Mouse (Mus musculus) kidney, adult 11 months (tissue): Measurements from ENCODE around the gene Gm17720.
"Not testable (repeated sequence)": the region's sequence is repeated elsewhere in the genome, so short reads cannot be mapped to it uniquely, and the experiment has no call there.

ENCODE experiments used
- DNase-seq: peaks from one replicate; pipeline ENCODE4 v3.0.0; 2022

Gm17720 gene

DNA sequence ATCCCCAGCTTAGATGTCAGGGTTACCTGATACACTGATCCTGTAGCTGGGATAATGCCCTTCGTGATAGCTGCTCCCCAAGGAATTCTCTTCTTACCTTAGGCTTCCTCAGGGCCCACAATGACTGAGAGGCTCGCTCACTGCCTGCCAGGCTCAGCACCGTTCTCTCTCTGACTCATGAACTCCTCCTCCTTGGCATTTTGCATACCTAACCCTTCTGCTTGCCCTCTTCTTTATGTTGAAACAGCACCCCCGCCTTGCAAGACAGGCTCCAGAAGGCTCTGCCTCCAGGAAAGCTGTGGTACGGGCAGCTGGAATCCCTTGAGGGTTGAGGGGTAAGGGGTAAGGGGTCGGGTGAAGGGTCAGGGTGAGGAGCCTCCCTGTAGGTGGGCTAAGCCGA is 63.3 kb downstream of the Gm17720 start:
- no peak for DNase-seq

DNA sequence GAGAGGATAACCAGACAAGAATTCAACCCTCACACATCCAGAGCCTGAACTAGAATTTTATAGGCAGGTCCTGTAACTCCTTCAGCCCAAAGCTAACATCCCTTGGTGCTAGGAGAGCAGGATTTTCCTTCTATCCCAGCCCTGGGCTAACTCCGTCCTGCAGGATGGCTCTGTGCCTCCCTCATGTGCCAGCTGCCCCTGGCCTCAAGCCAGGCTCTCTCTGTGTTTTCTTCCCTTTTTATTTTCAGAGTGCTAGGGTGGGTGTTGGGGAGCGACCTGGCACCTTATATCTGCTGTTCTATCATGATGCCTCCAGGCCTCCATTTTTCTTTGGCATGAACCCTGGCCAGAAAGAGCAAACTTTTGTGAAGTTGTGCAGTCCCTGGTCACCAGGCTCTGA is 66.4 kb downstream of the Gm17720 start:
- no peak for DNase-seq

DNA sequence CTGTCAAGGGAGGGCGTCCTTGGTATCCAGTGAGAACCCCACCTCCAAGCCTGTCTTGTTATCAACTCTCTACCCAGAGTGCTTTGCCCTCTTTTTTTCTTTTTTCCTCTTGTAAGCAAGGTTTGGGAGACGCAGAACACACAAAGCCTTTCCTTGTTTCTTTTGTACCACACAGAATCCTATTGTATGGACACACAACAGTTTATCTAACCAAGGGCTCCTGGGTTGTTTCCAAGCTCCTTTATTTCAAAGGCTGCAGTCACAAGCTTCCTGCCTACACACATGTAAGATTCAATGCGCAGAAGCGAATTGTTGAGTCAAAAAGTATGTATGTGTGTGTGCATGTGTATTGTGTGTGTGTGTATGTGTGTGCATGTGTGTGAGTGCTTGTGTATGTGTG is 68.2 kb downstream of the Gm17720 start:
- no peak for DNase-seq

DNA sequence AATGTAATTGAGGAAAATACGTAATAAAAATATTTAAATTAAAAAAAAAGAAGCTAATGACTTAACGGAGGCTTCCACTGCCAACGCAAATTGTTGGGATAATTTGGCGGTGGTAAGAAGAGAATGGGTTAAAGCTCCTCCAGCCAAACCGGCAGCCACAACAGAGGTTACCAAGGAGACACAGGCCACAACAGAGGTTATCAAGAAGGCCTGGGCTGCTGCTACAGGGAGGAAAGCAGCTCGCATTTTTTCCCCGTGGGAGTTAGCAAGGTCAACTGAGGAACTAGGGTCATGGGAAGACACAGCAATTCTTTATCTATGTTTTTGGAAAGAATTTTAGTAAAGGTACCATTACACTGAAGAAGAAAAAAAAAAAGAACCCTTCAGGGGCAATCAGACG is 68.8 kb downstream of the Gm17720 start:
- not testable (repeated sequence) for DNase-seq
